Mouse (Mus musculus) layer of hippocampus, postnatal 10 days (tissue): ENCODE results near the gene Asmt. TPM values are rescaled to one million over a fixed set of nuclear protein-coding genes. Genes with fewer than 3 reads are reported as not detected.

Experiments
- DNase-seq, 2 experiments: peaks; one replicate each; pipeline ENCODE4 v3.0.0; 2021; ENCODE audit warnings: low spot score in 2 of 2
- long read RNA-seq: library from polyadenylated mRNA; stranded (forward); transcript quantifications from one replicate; pipeline ENCODE4 v2.0.0, GENCODE M21; 2023
- total RNA-seq, 2 experiments: library from RNA; stranded (reverse); gene quantifications; 2 replicates each; pipeline ENCODE4 v1.2.3; 2021

The Asmt gene
- not detected for total RNA-seq
- long read RNA-seq = 0 reads

DNA sequence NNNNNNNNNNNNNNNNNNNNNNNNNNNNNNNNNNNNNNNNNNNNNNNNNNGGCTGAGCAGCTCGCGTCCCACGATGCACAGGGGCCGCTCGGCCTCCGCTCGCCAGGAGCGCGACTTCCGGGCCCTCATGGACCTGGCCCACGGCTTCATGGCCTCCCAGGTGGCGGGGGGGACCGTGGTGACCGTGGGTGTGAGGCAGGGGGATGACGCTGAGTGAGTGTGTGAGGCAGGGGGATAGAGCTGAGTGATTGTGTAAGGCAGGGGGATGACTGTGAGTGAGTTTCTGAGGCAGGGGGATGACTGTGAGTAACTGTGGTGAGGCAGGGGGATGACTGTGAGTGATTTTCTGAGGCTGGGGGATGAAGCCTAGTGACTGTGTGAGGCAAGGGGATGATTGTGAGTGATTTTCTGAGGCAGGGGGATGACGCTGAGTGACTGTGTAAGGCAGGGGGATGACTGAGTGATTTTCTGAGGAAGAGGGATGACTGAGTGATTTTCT lies at the start of gene Asmt:
Gene Asmt (plus strand): TSS at position 51 of the 499 bp plus-strand sequence.
- DNase-seq = no peak

- no peak for DNase-seq
Measured at GRCm38 (mm10) chrX:170673233-170673951, 948 bp downstream of the Asmt start.

GRCm38 (mm10) chrX:170674229-170674771 lies 1.9 kb downstream of the Asmt start:
- peak; percentile 32 to 51 for DNase-seq

DNA sequence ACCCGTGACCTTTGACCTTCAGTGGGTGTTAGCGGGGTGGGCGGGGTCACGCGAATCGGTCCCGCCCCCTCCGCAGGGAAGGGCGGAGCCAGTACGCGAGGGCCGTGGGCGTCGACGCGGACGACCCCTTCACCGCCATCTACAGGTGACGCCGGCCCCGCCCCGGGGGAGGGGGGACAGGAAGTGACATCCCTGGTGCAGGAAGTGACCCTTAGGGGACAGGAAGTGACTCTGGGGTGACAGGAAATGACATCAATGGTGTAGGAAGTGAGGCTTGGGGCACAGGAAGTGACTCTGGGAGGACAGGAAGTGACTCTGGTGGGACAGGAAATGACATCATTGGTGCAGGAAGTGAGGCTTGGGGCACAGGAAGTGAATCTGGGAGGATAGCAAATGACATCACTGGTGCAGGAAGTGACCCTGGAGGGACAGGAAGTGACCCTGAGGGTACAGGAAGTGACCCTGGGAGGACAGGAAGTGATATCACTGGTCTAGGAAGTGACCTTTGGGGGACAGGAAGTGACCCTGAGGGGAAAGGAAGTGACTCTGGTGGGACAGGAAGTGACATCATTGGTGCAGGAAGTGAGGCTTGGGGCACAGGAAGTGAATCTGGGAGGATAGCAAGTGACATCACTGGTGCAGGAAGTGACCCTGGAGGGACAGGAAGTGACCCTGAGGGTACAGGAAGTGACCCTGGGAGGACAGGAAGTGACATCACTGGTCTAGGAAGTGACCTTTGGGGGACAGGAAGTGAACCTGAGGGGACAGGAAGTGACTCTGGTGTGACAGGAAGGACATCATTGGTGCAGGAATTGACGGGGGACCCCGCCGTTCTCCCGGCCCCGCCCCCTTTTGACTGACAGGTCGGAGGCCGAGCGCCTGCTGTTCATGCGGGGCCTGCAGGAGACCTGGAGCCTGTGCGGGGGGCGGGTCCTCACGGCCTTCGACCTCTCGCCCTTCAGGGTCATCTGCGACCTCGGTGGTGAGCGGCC lies 2.7 kb downstream of the Asmt start:
- DNase-seq = peak in 1 of 2 experiments; percentile 30

- no peak for DNase-seq
Measured at GRCm38 (mm10) chrX:170675923-170676605, 3.6 kb downstream of the Asmt start.

DNA sequence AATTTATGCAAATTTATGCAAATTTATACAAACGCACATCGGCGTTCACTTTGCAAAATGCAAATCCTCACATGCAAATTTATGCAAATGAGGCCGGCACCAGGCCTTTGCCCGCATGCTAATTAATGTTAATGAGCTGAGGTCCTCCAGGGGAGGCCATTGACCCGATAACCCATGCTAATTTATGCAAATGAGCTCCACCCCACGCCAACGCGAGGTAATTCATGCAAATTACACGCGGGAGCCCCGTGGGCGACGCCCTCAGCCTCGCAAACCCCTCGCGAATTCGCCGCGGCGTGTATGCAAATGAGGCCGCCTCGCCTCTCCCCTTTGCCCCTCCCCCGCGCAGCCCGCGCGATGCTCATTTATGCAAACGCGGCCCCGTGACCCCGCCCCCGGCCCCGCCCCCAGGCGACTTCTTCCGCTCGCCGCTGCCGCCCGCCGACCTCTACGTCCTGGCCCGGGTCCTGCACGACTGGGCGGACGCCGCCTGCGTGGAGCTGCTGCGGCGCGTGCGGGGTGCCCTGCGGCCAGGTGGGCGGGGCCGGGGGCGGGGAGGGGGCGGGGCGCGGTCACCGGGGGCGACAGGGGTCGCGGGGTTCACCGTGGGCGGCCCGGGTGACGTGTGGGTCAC lies 4.3 kb downstream of the Asmt start:
- no peak for DNase-seq

GRCm38 (mm10) chrX:170677266-170677665 lies 4.8 kb downstream of the Asmt start:
- no peak for DNase-seq

DNA sequence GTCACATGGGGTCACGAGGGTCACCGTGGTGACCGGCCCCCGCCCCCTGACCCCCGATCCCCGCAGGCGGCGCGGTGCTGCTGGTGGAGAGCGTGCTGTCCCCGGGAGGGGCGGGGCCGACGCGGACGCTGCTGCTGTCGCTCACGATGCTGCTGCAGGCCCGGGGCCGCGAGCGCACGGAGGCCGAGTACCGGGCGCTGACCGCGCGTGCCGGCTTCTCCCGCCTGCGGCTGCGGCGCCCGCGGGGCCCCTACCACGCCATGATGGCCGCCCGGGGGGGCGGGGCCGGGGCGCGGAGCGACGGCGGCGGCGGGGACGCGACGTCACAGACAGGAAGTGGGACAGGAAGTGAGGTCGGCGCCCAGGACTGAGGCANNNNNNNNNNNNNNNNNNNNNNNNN lies 5.2 kb downstream of the Asmt start:
- DNase-seq = no peak
